Mouse (Mus musculus) neutrophil, adult 83 days (primary cell): Measurements from ENCODE around the gene Bcl2l2. TPM values are rescaled to one million over a fixed set of nuclear protein-coding genes. Genes with fewer than 3 reads are reported as not detected.

ENCODE experiments used
- total RNA-seq, 2 experiments: library from RNA; stranded (reverse); gene quantifications; one replicate each; pipeline ENCODE4 v1.2.4; 2023

The Bcl2l2 gene
- 1 to 10 TPM; 6.6 to 8.1 TPM for total RNA-seq

GRCm38 (mm10) chr14:54883154-54884021 lies at the start of gene Bcl2l2, which contains the start of gene Gm20521:
Bcl2l2 (plus strand) TSS chr14:54883377.
Gm20521 (plus strand) TSS chr14:54883441.

DNA sequence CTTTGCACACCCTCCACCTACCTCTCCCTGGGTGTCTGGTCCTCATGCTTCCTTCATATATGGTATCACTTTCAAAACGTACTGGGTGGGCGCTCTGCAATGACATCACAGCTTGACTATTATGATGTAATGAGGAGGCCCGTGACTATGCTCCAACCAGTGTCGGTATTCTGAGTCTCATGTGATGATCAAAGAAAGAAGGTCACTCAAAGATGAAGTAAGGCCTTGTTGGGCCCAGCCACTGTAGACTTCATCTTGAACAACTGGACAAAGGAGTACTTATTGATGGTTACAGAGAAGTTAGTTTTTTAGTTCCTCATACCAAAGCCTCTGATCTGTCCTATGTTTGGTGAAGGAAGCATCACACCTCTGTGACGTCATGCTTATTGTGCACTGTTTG lies 12.3 kb upstream of the Bcl2l2 start, which contains the start of gene Homez:
TSS of gene Homez (minus strand) at position 101 of the 400 bp plus-strand sequence.

GRCm38 (mm10) chr14:54877048-54877715 lies 6.0 kb upstream of the Bcl2l2 start, which contains the start of gene Ppp1r3e:
Ppp1r3e (minus strand) TSS chr14:54877550.

DNA sequence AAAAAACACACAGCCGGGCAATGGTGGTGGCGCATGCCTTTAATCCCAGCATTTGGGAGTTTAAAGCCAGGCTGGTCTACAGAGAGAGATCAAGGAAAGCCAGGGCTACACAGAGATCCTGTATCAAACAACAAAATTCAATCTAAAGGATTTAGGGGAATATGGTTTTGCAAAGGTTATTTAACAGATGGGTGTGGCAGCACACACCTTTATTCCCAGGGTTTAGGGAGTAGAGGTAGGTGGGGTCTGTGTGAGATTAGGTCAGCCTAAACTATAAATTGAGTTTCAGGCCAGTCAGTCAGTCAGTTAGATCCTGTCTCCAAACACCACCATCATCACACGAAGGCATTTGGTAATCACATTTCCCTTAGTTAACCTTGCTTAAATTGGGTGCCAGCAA lies 9.0 kb downstream of the Bcl2l2 start, which contains the start of gene Pabpn1:
TSS of gene Pabpn1 (plus strand) at position 301 of the 400 bp plus-strand sequence.

DNA sequence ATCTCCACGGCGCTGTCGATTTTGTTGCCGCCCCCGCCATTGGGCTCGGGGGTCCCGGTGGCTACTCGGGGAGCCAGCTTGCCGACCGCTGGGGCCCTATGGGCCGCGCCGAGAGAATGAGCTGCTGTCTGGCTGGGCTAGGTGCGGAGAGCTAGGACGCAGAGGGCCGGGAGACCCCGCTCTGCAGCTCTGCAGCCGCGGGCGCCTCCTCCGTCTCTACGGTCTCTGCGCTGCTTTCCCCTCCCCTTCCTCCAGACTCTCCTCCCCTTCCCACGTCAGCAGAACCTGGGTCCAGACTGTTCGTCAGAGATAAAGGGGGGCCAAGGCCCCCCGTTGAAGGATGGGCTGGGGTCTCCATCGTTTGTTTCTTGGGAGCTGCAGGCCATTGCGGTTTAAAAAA lies 29.7 kb downstream of the Bcl2l2 start, which contains the start of gene Slc22a17:
TSS of gene Slc22a17 (minus strand) at position 247 of the 400 bp plus-strand sequence.

GRCm38 (mm10) chr14:54925349-54926342 lies 42.5 kb downstream of the Bcl2l2 start, which contains the start of gene Efs:
Efs (minus strand) TSS chr14:54926126.

GRCm38 (mm10) chr14:54932645-54933150 lies 49.5 kb downstream of the Bcl2l2 start, which contains the start of gene Il25:
Il25 (plus strand) TSS chr14:54932695.

DNA sequence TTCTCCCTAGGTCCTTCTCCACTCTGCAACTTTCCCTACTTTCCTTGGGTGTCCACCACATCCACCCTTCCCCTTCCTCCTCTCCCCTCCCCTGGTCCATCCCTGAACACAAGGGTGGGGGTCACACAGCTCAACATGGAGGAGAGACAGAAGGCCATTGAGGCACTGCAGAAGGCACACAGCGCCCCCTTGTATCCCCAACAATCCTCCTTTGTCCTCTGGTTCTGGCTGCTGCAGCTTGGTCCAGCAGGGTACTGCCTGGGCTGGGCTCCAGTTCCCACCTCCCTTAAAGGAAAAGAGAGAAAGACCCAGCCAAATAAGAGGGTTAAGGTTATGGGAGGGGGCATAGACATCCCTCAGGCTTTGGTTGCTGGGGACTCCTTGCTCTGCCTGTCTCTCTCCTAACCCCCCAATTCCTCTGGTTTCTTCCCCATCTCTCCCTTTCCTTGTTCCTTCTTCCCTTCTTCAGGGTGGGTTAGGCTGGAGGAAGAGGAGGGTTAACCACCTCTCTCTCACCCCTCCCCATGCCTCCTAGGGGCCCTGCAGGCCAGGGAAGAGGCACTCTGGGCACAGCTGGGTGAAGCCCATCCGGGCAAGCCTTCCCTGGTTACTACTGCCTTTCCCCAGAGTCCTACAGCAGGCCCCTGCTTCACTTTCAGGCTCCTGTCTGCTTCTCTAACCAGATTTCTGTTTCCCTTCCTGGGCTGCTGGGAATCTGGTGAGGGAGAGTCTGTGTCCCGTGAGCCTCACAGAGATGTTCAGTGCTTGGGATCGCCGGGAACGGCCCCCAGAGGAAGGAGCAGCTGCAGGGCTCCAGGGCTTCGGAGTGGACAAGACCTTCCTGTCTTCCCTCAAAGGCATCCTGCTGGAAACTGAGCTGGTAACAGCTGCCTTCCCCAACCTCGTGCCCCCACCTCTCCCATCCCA lies 53.0 kb downstream of the Bcl2l2 start, which contains the start of gene Cmtm5:
TSS of gene Cmtm5 (plus strand) at position 358 of the 927 bp plus-strand sequence.

Other genes with a start within 250 kb of the Bcl2l2 start
- gene Gm17606, start 242.4 kb upstream of the Bcl2l2 start, total RNA-seq, result not detected
- gene Cdh24, start 242.0 kb upstream of the Bcl2l2 start, total RNA-seq, result 1 to 10 TPM; 1.9 to 3.7 TPM
- 10 to 100 TPM; 29.0 to 31.1 TPM for gene 1700123O20Rik, start 197.2 kb upstream of the Bcl2l2 start, total RNA-seq
- 100 to 1,000 TPM; 245 to 254 TPM for gene Acin1, start 196.4 kb upstream of the Bcl2l2 start, total RNA-seq
- gene Gm29776, start 184.5 kb upstream of the Bcl2l2 start, total RNA-seq, result under 1 TPM; 0.40 to 0.70 TPM
- gene Cebpe, start 171.2 kb upstream of the Bcl2l2 start, total RNA-seq, result 100 to 1,000 TPM; 181 to 183 TPM
- gene Slc7a8, start 101.4 kb upstream of the Bcl2l2 start, total RNA-seq, result 1 to 10 TPM; 5.0 to 5.1 TPM
- gene Rnf212b, start 69.2 kb upstream of the Bcl2l2 start, total RNA-seq, result not detected
- gene Homez, start 12.4 kb upstream of the Bcl2l2 start, total RNA-seq, result 10 to 100 TPM in 1 of 2 experiments, 1 to 10 TPM in 1; 8.7 to 10.9 TPM
- gene Ppp1r3e, start 5.8 kb upstream of the Bcl2l2 start, total RNA-seq, result 1 to 10 TPM; 1.7 to 2.5 TPM
- 1 to 10 TPM in 1 of 2 experiments, under 1 TPM in 1; 0.85 to 1.5 TPM for gene Gm20521, start 64 bp downstream of the Bcl2l2 start, total RNA-seq
- 100 to 1,000 TPM; 136 to 145 TPM for gene Pabpn1, start 9.1 kb downstream of the Bcl2l2 start, total RNA-seq
- gene Slc22a17, start 29.8 kb downstream of the Bcl2l2 start, total RNA-seq, result under 1 TPM; 0.55 to 0.57 TPM
- gene Efs, start 42.7 kb downstream of the Bcl2l2 start, total RNA-seq, result under 1 TPM in 1 of 2 experiments, not detected in 1; 0.33 TPM
- not detected for gene Il25, start 49.3 kb downstream of the Bcl2l2 start, total RNA-seq
- not detected for gene Cmtm5, start 52.9 kb downstream of the Bcl2l2 start, total RNA-seq
- not detected for gene Myh6, start 83.5 kb downstream of the Bcl2l2 start, total RNA-seq
- not detected for gene Gm17428, start 93.6 kb downstream of the Bcl2l2 start, total RNA-seq
- gene Myh7, start 111.2 kb downstream of the Bcl2l2 start, total RNA-seq, result not detected
- 10 to 100 TPM; 35.4 to 38.4 TPM for gene Ngdn, start 132.1 kb downstream of the Bcl2l2 start, total RNA-seq
- 1 to 10 TPM; 1.7 to 2.1 TPM for gene Zfhx2, start 208.9 kb downstream of the Bcl2l2 start, total RNA-seq
- gene Thtpa, start 211.4 kb downstream of the Bcl2l2 start, total RNA-seq, result 1 to 10 TPM; 2.8 to 3.8 TPM
- 10 to 100 TPM; 37.1 to 42.6 TPM for gene Ap1g2, start 223.2 kb downstream of the Bcl2l2 start, total RNA-seq
- gene Jph4, start 233.6 kb downstream of the Bcl2l2 start, total RNA-seq, result not detected